Mouse (Mus musculus): ENCODE measurements around the gene Immt. TPM values are rescaled to one million over a fixed set of nuclear protein-coding genes. Genes with fewer than 3 reads are reported as not detected.

Immt gene
- polyA plus RNA-seq, 1 experiment: 128 TPM

DNA sequence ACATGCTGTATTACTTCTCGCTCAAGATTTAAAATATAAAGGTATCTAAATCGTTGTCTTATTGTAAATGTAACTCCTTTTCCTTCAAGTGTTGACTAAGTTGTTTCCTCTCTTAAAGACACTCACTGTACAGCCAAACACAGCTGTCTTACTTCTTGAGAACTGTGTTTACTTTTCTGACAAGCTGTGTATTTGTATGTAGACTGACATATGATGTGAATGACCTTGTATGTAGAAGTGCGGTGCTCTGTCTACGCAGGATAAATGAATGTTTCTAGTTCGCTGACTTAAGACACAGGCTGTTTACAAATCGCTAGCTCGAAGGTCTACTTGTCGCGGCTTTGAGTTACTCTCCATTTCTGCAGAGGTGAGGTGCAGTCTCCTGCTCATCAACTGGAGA lies 21.2 kb upstream of the Immt start:
- Histone ChIP-seq H3ac (ENCODE audit: control insufficient read depth, insufficient read length) (no peak overlapping the region), H3K79me2 (ENCODE audit: control insufficient read depth, insufficient read depth) (no peaks in the 10 kb centered on the region), H3K36me3 (ENCODE audit: control insufficient read depth, insufficient read depth) (peaks cover 7% of the 10 kb centered on the region), H3K4me3 (no peak overlapping the region), H3K27me3 (ENCODE audit: control insufficient read depth, insufficient read depth, insufficient read length) (no peaks in the 10 kb centered on the region), H3K4me2 (ENCODE audit: low read depth) (no peak overlapping the region)
- no peak for TF ChIP-seq POLR2A (IDR thresholded peaks at IDR 0.05; ENCODE audit: insufficient read length, low read depth)
- TF ChIP-seq MYOD1 (IDR thresholded peaks at IDR 0.05; ENCODE audit: control insufficient read depth in 1 of 3, insufficient read length in 2 of 3, low read depth in 2 of 3): no peak
- TF ChIP-seq MAX (IDR thresholded peaks at IDR 0.05; ENCODE audit: low read depth): no peak
- no peak for TF ChIP-seq USF1 (IDR thresholded peaks at IDR 0.05; ENCODE audit: low read depth)
- TF ChIP-seq POLR2AphosphoS2 (IDR thresholded peaks at IDR 0.05; ENCODE audit: insufficient read length, low read depth): no peak
- no peak for TF ChIP-seq TCF3 (IDR thresholded peaks at IDR 0.05; ENCODE audit: insufficient read length, low read depth)

DNA sequence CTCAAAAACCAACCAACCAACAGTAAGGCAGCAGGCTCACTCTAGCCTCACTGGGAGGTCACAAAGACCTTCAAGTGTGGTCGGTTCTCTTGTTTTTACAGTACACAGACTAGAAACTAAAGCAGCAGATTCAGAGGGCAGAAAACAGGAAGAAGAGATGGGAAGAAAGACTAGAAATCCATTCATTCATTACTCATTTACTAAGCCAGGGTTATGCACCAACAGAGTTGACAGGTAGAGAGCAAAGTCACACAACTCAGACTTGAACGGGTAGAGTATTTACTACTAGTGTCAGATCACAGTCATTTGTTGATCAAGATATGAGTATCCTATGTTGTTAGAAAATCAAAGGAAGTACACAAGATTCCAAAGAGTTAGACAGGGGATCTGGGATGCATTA lies 18.3 kb upstream of the Immt start:
- Histone ChIP-seq H3K4me2 (ENCODE audit: low read depth) (no peak overlapping the region), H3K4me3 (no peak overlapping the region), H3K79me2 (ENCODE audit: control insufficient read depth, insufficient read depth) (no peaks in the 10 kb centered on the region), H3K27me3 (ENCODE audit: control insufficient read depth, insufficient read depth, insufficient read length) (no peaks in the 10 kb centered on the region), H3ac (ENCODE audit: control insufficient read depth, insufficient read length) (no peak overlapping the region), H3K36me3 (ENCODE audit: control insufficient read depth, insufficient read depth) (peaks cover 15% of the 10 kb centered on the region)
- no peak for TF ChIP-seq SRF (IDR thresholded peaks at IDR 0.05; ENCODE audit: control insufficient read depth, insufficient read length, low read depth)
- TF ChIP-seq E2F4 (IDR thresholded peaks at IDR 0.05; ENCODE audit: insufficient read depth): no peak
- TF ChIP-seq CEBPB (IDR thresholded peaks at IDR 0.05; ENCODE audit: insufficient read depth, poor library complexity, severe bottlenecking): no peak
- TF ChIP-seq MYOG (IDR thresholded peaks at IDR 0.05; ENCODE audit: control insufficient read depth in 1 of 3, insufficient read depth in 1 of 3, insufficient read length in 2 of 3, low read depth in 2 of 3): no peak

GRCm38 (mm10) chr6:71819764-71820292 lies 11.3 kb upstream of the Immt start:
- Histone ChIP-seq H3K27me3 (ENCODE audit: control insufficient read depth, insufficient read depth, insufficient read length) (no peaks in the 10 kb centered on the region), H3K4me3 (no peak overlapping the region), H3K4me2 (ENCODE audit: low read depth) (no peak overlapping the region), H3K36me3 (ENCODE audit: control insufficient read depth, insufficient read depth) (peaks cover 8% of the 10 kb centered on the region), H3K79me2 (ENCODE audit: control insufficient read depth, insufficient read depth) (peaks cover 11% of the 10 kb centered on the region), H3ac (ENCODE audit: control insufficient read depth, insufficient read length) (no peak overlapping the region)
- TF ChIP-seq E2F4 (IDR thresholded peaks at IDR 0.05; ENCODE audit: insufficient read depth): no peak
- TF ChIP-seq CEBPB (IDR thresholded peaks at IDR 0.05; ENCODE audit: insufficient read depth, poor library complexity, severe bottlenecking): no peak
- TF ChIP-seq REST (IDR thresholded peaks at IDR 0.05; ENCODE audit: insufficient read depth, insufficient read length): no peak

GRCm38 (mm10) chr6:71823085-71823484 lies 8.0 kb upstream of the Immt start:
- Histone ChIP-seq H3K4me2 (ENCODE audit: low read depth) (peak overlapping the region; percentile 75), H3K27me3 (ENCODE audit: control insufficient read depth, insufficient read depth, insufficient read length) (no peaks in the 10 kb centered on the region), H3K79me2 (ENCODE audit: control insufficient read depth, insufficient read depth) (peaks cover 11% of the 10 kb centered on the region), H3K4me3 (peak overlapping the region; percentile 53), H3K36me3 (ENCODE audit: control insufficient read depth, insufficient read depth) (no peaks in the 10 kb centered on the region), H3ac (ENCODE audit: control insufficient read depth, insufficient read length) (peak overlapping the region; percentile 20)
- TF ChIP-seq POLR2A (IDR thresholded peaks at IDR 0.05; ENCODE audit: insufficient read length, low read depth) (no peak), TCF3 (IDR thresholded peaks at IDR 0.05; ENCODE audit: insufficient read length, low read depth) (no peak)

DNA sequence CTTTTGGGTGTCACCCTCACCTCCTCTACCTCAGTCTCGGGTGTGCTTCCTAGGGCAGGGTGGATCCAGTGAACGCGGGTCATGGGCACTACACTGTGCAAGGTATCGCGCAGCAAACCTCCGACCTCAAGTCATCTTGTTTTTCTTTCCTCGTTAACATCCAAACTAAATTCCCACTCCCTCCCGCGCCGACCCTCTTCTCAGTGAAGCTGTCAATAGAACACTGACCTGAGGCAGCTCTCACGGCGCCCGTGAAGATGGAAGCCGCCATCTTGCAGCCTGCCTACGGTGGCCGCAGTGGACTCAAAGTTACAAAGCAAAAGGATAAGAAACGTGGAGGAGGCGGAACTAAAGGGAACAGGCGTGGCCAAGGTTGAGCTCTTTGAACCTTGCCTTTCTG lies 7.6 kb upstream of the Immt start:
- Histone ChIP-seq H3K36me3 (ENCODE audit: control insufficient read depth, insufficient read depth) (no peaks in the 10 kb centered on the region), H3K4me3 (peak overlapping the region; percentile 53), H3ac (ENCODE audit: control insufficient read depth, insufficient read length) (peak overlapping the region; percentile 20), H3K4me2 (ENCODE audit: low read depth) (peak overlapping the region; percentile 92), H3K27me3 (ENCODE audit: control insufficient read depth, insufficient read depth, insufficient read length) (no peaks in the 10 kb centered on the region), H3K79me2 (ENCODE audit: control insufficient read depth, insufficient read depth) (peaks cover 11% of the 10 kb centered on the region)
- TF ChIP-seq MAX (IDR thresholded peaks at IDR 0.05; ENCODE audit: low read depth) (peak; percentile 46), POLR2AphosphoS2 (IDR thresholded peaks at IDR 0.05; ENCODE audit: insufficient read length, low read depth) (peak; percentile 78), TCF12 (IDR thresholded peaks at IDR 0.05; ENCODE audit: insufficient read depth, poor library complexity, severe bottlenecking) (no peak), POLR2A (IDR thresholded peaks at IDR 0.05; ENCODE audit: insufficient read length, low read depth) (peak; percentile 70), TCF3 (IDR thresholded peaks at IDR 0.05; ENCODE audit: insufficient read length, low read depth) (no peak)

DNA sequence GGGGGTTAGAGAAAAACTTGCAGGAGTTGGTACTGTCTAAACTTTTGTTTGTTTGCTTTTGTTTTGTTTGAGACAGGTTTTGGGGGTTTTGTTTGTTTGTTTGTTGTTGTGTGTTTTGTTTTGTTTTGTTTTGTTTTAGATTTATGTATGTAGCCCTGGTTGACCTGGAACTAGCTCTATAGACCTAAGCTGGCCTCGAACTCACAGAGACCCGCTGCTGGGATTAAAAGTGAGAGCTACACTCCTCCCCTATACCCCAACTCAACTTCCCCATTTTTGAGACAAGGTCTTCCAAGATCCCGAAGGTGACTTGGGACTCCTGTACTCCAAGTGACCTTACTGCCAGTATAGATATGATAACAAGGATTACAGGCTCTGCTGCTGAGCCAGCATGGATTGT lies 7.2 kb upstream of the Immt start:
- H3ac ChIP-seq (ENCODE audit: control insufficient read depth, insufficient read length): peak overlapping the region; percentile 20
- no peaks in the 10 kb centered on the region for H3K27me3 ChIP-seq (ENCODE audit: control insufficient read depth, insufficient read depth, insufficient read length)
- peaks cover 11% of the 10 kb centered on the region for H3K79me2 ChIP-seq (ENCODE audit: control insufficient read depth, insufficient read depth)
- peak overlapping the region; percentile 53 for H3K4me3 ChIP-seq
- H3K36me3 ChIP-seq (ENCODE audit: control insufficient read depth, insufficient read depth): no peaks in the 10 kb centered on the region
- TF ChIP-seq TCF3 (IDR thresholded peaks at IDR 0.05; ENCODE audit: insufficient read length, low read depth) (no peak), CEBPB (IDR thresholded peaks at IDR 0.05; ENCODE audit: insufficient read depth, poor library complexity, severe bottlenecking) (no peak), POLR2AphosphoS2 (IDR thresholded peaks at IDR 0.05; ENCODE audit: insufficient read length, low read depth) (no peak), USF1 (IDR thresholded peaks at IDR 0.05; ENCODE audit: low read depth) (no peak), REST (IDR thresholded peaks at IDR 0.05; ENCODE audit: insufficient read depth, insufficient read length) (no peak), MYOD1 (IDR thresholded peaks at IDR 0.05; ENCODE audit: control insufficient read depth in 1 of 3, insufficient read length in 2 of 3, low read depth in 2 of 3) (no peak), E2F4 (IDR thresholded peaks at IDR 0.05; ENCODE audit: insufficient read depth) (no peak), MAX (IDR thresholded peaks at IDR 0.05; ENCODE audit: low read depth) (no peak), MYOG (IDR thresholded peaks at IDR 0.05; ENCODE audit: control insufficient read depth in 1 of 3, insufficient read depth in 1 of 3, insufficient read length in 2 of 3, low read depth in 2 of 3) (no peak), POLR2A (IDR thresholded peaks at IDR 0.05; ENCODE audit: insufficient read length, low read depth) (no peak), SRF (IDR thresholded peaks at IDR 0.05; ENCODE audit: control insufficient read depth, insufficient read length, low read depth) (no peak), TCF12 (IDR thresholded peaks at IDR 0.05; ENCODE audit: insufficient read depth, poor library complexity, severe bottlenecking) (no peak)
- H3K4me2 ChIP-seq (ENCODE audit: low read depth): peak overlapping the region; percentile 92

Measured in myocyte (in vitro differentiated cells).